Comparison of ENCODE assay signal across 9 mouse cellular contexts in the genomic region with DNA sequence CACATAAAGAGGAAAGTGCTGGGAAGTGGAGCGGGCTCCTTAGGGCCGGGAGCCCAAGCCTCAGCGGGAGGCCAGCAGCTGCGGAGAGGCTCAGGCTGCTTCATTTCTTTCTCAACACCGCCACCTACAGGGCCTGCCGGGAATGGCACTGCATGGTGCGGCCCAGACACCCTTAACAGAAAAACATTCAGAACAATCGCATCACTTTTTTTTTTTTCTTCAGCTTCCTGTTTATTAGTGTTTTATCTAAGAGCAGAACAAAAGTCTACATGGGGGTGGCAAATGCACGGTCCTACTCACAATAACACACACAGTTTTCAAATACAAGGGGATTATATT.
DNase-seq lines count a peak whose midpoint lies in the region; ATAC-seq and TF ChIP-seq lines count a peak whose summit lies in the region.
"Had no signal": no experiment of that assay in that cellular context is flagged by ENCODE, and none has a peak within 500 bp of the region (broad histone marks: within the 10 kb centered on the region; RNA-seq: fewer than 3 reads in every experiment).

No protein-coding gene starts in this region.

- peaks cover 9% of the 10 kb centered on the region; the same call in 1 of the 2 replicates for H3K4me1 ChIP-seq in forebrain, embryonic 15.5 days
- peaks cover 9% of the 10 kb centered on the region for H3K4me1 ChIP-seq in lung, adult 2 months (ENCODE audit: control insufficient read depth, insufficient read depth, low read length)

- intact Hi-C loops in heart, postnatal 36 days (cut with DNase I), result loop anchor here (1.0 to 2.0 kb wide), 4 partner anchors 177 to 506 kb away; no protein-coding TSS in a partner anchor

- peak; percentile 94 for TF ChIP-seq CTCF in lung, adult 2 months (IDR thresholded peaks at IDR 0.05; ENCODE audit: insufficient read depth, low read length)

- H3K4me3 ChIP-seq in forebrain, embryonic 15.5 days, result no peak overlapping the region
- no peak overlapping the region for H3K4me3 ChIP-seq in lung, adult 2 months (replicated peaks; ENCODE audit: extremely low read depth, low read depth, low read length)
- H3K4me3 ChIP-seq: megakaryocyte, embryonic 14.5 days had no signal

- peak; percentile 93 for ATAC-seq in forebrain, embryonic 15.5 days (replicated peaks)
- ATAC-seq in neutrophil, adult 5-6 weeks (ENCODE audit: extremely low read depth, insufficient number of reproducible peaks, low FRiP score, poor library complexity, severe bottlenecking), result peak; percentile 95

- WGBS in forebrain, embryonic 15.5 days, result 5% methylated on average over 9 of the region's 9 CpGs
- WGBS in lung, adult 2 months, result under 1% methylated on average over 9 of the region's 9 CpGs

- no peak overlapping the region for H3K9ac ChIP-seq in forebrain, embryonic 15.5 days (replicated peaks)

- peaks cover 18% of the 10 kb centered on the region; the same call in 1 of the 2 replicates for H3K27me3 ChIP-seq in forebrain, embryonic 15.5 days
- H3K27me3 ChIP-seq: megakaryocyte, embryonic 14.5 days had no signal

- H3K9me3 ChIP-seq in forebrain, embryonic 15.5 days, result no peaks in the 10 kb centered on the region
- H3K9me3 ChIP-seq: megakaryocyte, embryonic 14.5 days had no signal

- H3K36me3 ChIP-seq in forebrain, embryonic 15.5 days, result no peaks in the 10 kb centered on the region

- peak; percentile 67 for DNase-seq in ES-CJ7 (ENCODE audit: low read depth, low spot score)
- peak; percentile 85 for DNase-seq in cerebellum, adult 11 months
- peak; percentile 97 to 99 for DNase-seq in heart, postnatal 36 days
- DNase-seq in layer of hippocampus, adult 18-20 months (ENCODE audit: low spot score in 2 of 2), result peak; percentile 82 to 96
- DNase-seq in lung, adult 2 months, result peak; percentile 96
- peak; percentile 67 to 75 for DNase-seq in thymus, adult 18-20 months

- no peak for TF ChIP-seq POLR2A in lung, adult 2 months (IDR thresholded peaks at IDR 0.05; ENCODE audit: borderline replicate concordance, extremely low read depth, low read depth, low read length)

- no peak overlapping the region for H3K4me2 ChIP-seq in forebrain, embryonic 15.5 days (replicated peaks)

- H3K27ac ChIP-seq in forebrain, embryonic 15.5 days (replicated peaks), result no peak overlapping the region
